Mouse (Mus musculus) embryo, embryonic 10.5 days (tissue): ENCODE data around the gene Gm10377.
"Not testable (repeated sequence)": the region's sequence is repeated elsewhere in the genome, so short reads cannot be mapped to it uniquely, and the experiment has no call there.

Experiments
- DNase-seq: peaks from one replicate; pipeline ENCODE4 v3.0.0-alpha.2; 2015; ENCODE audit warnings: low spot score

Gm10377 gene

DNA sequence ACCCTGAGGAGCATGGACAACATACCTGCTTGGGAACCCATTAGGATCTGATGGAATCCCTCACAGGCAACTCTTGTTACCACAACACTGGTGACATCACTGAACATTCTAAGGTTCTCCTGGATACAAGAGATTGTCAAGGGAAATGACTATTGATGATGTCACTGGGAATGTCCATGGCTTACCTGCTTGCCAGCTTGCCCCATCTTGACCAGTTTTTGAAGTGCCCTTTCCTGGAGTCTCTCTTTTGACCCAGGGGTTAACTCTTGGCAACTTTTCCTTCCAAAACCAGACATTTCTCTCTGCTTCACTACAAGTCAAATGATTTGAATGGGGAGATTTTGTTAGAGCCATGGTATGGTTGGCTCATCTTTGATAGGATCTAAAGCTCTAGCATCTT lies at the start of gene Gm10377:
Gm10377 (minus strand) TSS at position 101 of the 400 bp plus-strand sequence.
- DNase-seq: not testable (repeated sequence)

DNA sequence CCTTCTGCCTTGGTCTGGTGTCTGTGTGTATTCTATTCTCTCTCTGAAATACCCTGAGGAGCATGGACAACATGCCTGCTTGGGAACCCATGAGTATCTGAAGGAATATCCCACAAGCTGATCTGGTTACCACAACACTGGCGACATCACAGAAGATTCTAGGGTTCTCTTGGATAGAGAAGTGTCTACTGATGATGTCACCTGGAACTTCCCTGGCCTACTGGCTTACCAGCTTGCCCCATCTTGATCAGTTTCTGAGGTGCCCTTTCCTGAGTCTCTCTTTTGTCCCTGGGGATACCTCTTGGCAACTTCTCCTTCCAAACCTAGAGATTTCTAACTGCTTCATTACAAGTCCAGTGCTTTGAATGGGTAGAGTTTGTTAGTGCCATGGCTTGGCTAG lies 29.1 kb downstream of the Gm10377 start, which contains the start of gene Gm3015:
Gm3015 (minus strand) TSS at position 101 of the 400 bp plus-strand sequence.
- not testable (repeated sequence) for DNase-seq
